Mouse (Mus musculus) gonadal fat pad, adult 2 months (tissue): Measurements from ENCODE around the gene Fuca1. TPM values are rescaled to one million over a fixed set of nuclear protein-coding genes. Genes with fewer than 3 reads are reported as not detected.

Source experiments
- DNase-seq: peaks from one replicate; pipeline ENCODE4 v3.0.0-alpha.2; 2012; ENCODE audit warnings: low read depth
- polyA plus RNA-seq: library from polyadenylated mRNA; depleted of rRNA; stranded (reverse); fragments of >200 nt; gene quantifications from 2 replicates; pipeline ENCODE4 v1.2.3, GENCODE M21; 2012; rRNA removed

Fuca1 gene
- polyA plus RNA-seq: 111 and 134 TPM in 2 replicates

GRCm38 (mm10) chr4:135920304-135921241 is at the start of gene Fuca1:
Fuca1 (plus strand) TSS chr4:135920735.
- peak; percentile 56 for DNase-seq

- DNase-seq: no peak
Observed at GRCm38 (mm10) chr4:135872015-135872414, 48.5 kb upstream of the Fuca1 start.

- no peak for DNase-seq
Observed at GRCm38 (mm10) chr4:135872589-135873391, 47.7 kb upstream of the Fuca1 start.

- no peak for DNase-seq
Observed at GRCm38 (mm10) chr4:135873526-135874202, 46.9 kb upstream of the Fuca1 start, which contains the start of gene Pnrc2. Pnrc2 (minus strand) TSS chr4:135873850.

GRCm38 (mm10) chr4:135874564-135875535 is 45.7 kb upstream of the Fuca1 start:
- DNase-seq: no peak

GRCm38 (mm10) chr4:135875546-135875945 is 45.0 kb upstream of the Fuca1 start:
- DNase-seq: no peak

GRCm38 (mm10) chr4:135875991-135876582 is 44.4 kb upstream of the Fuca1 start:
- DNase-seq: no peak

GRCm38 (mm10) chr4:135876583-135877020 is 43.9 kb upstream of the Fuca1 start:
- DNase-seq: no peak

- DNase-seq: no peak
Observed at GRCm38 (mm10) chr4:135877742-135878141, 42.8 kb upstream of the Fuca1 start.

GRCm38 (mm10) chr4:135879021-135879420 is 41.5 kb upstream of the Fuca1 start:
- DNase-seq: no peak

- no peak for DNase-seq
Observed at GRCm38 (mm10) chr4:135880018-135880417, 40.5 kb upstream of the Fuca1 start.

GRCm38 (mm10) chr4:135880576-135880975 is 40.0 kb upstream of the Fuca1 start:
- DNase-seq: no peak

- DNase-seq: no peak
Observed at GRCm38 (mm10) chr4:135882023-135882422, 38.5 kb upstream of the Fuca1 start.

GRCm38 (mm10) chr4:135883401-135883851 is 37.1 kb upstream of the Fuca1 start:
- no peak for DNase-seq

GRCm38 (mm10) chr4:135883881-135884516 is 36.5 kb upstream of the Fuca1 start:
- DNase-seq: no peak

GRCm38 (mm10) chr4:135884531-135884930 is 36.0 kb upstream of the Fuca1 start:
- DNase-seq: no peak

GRCm38 (mm10) chr4:135885676-135886075 is 34.9 kb upstream of the Fuca1 start:
- no peak for DNase-seq

- DNase-seq: no peak
Observed at GRCm38 (mm10) chr4:135886184-135886583, 34.4 kb upstream of the Fuca1 start.

GRCm38 (mm10) chr4:135888448-135889057 is 32.0 kb upstream of the Fuca1 start:
- DNase-seq: no peak
